Comparison of ENCODE assay signal across 9 mouse cellular contexts in the genomic region with DNA sequence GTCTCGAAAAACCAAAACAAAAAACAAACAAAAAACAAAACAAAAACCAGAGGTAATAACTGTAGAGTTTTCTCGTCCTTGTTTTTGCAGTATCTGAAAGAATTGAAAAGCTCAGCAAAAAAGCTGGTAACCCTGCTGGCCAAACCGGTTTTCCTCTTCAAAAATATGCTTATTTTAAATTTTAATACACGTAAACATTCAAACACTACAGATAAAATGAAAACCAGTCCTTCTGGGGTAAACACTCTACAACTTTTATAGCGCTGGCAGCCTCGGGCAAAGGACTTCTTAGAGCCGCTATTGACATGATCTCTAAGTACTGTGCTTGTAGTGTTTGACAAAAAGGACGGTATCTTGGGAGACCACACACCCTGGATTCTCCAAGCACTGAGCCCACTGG. TPM values are rescaled to one million over a fixed set of nuclear protein-coding genes. Genes with fewer than 3 reads are reported as not detected.
DNase-seq lines count a peak whose midpoint lies in the region; ATAC-seq and TF ChIP-seq lines count a peak whose summit lies in the region.
"Had no signal": no experiment of that assay in that cellular context is flagged by ENCODE, and none has a peak within 500 bp of the region (broad histone marks: within the 10 kb centered on the region; RNA-seq: fewer than 3 reads in every experiment).

No protein-coding gene starts in this region.

- H3K4me2 ChIP-seq in kidney, postnatal 0 days (ENCODE audit: low read length) = peak overlapping the region; percentile 76
- peak overlapping the region; percentile 56 for H3K4me2 ChIP-seq in embryonic facial prominence, embryonic 12.5 days (replicated peaks)
- peak overlapping the region; percentile 90; the same call in 1 of the 2 replicates for H3K4me2 ChIP-seq in intestine, embryonic 16.5 days (ENCODE audit: low read depth, low read length)

- peak overlapping the region; percentile 100; the same call in 1 of the 2 replicates for H3K27ac ChIP-seq in kidney, postnatal 0 days
- H3K27ac ChIP-seq in embryonic facial prominence, embryonic 12.5 days = peak overlapping the region; percentile 99; the same call in 1 of the 2 replicates
- no peak overlapping the region; the same call in 1 of the 2 replicates for H3K27ac ChIP-seq in intestine, embryonic 16.5 days (ENCODE audit: low read length)

- H3K27me3 ChIP-seq in kidney, postnatal 0 days (ENCODE audit: insufficient read depth, low read length) = no peaks in the 10 kb centered on the region
- H3K27me3 ChIP-seq in embryonic facial prominence, embryonic 12.5 days = no peaks in the 10 kb centered on the region
- H3K27me3 ChIP-seq in intestine, embryonic 16.5 days (replicated peaks; ENCODE audit: control insufficient read depth, insufficient read depth, low read length) = no peaks in the 10 kb centered on the region

- 0 out of 2 replicates have a peak, but pooled peaks cover 1% of the 10 kb centered on the region for H3K36me3 ChIP-seq in kidney, postnatal 0 days (ENCODE audit: insufficient read depth, low read length)
- no peaks in the 10 kb centered on the region for H3K36me3 ChIP-seq in embryonic facial prominence, embryonic 12.5 days
- no peaks in the 10 kb centered on the region for H3K36me3 ChIP-seq in intestine, embryonic 16.5 days (ENCODE audit: control insufficient read depth, insufficient read depth, low read length)

- whole genome bisulfite sequencing in kidney, postnatal 0 days = 59% methylated on average over 8 of the region's 8 CpGs
- WGBS in embryonic facial prominence, embryonic 12.5 days = 84% methylated on average over 8 of the region's 8 CpGs
- WGBS in intestine, embryonic 16.5 days = 73% methylated on average over 8 of the region's 8 CpGs

- ATAC-seq in kidney, postnatal 0 days (replicated peaks; ENCODE audit: low FRiP score, low read depth) = no peak
- ATAC-seq in embryonic facial prominence, embryonic 12.5 days (ENCODE audit: insufficient number of reproducible peaks, insufficient read depth, low FRiP score, low TSS enrichment) = no peak
- no peak for ATAC-seq in intestine, embryonic 16.5 days

- peaks cover 9% of the 10 kb centered on the region for H3K4me1 ChIP-seq in kidney, postnatal 0 days (replicated peaks; ENCODE audit: insufficient read depth, low read length)
- peaks cover 9% of the 10 kb centered on the region; the same call in 1 of the 2 replicates for H3K4me1 ChIP-seq in embryonic facial prominence, embryonic 12.5 days
- H3K4me1 ChIP-seq in intestine, embryonic 16.5 days (ENCODE audit: control insufficient read depth, insufficient read depth, low read length) = peaks cover 5% of the 10 kb centered on the region; the same call in 1 of the 2 replicates

- H3K9ac ChIP-seq in kidney, postnatal 0 days (ENCODE audit: low read depth, low read length) = no peak overlapping the region
- H3K9ac ChIP-seq in embryonic facial prominence, embryonic 12.5 days = no peak overlapping the region
- no peak overlapping the region for H3K9ac ChIP-seq in intestine, embryonic 16.5 days (ENCODE audit: low read depth, low read length)

- H3K9me3 ChIP-seq in kidney, postnatal 0 days (replicated peaks; ENCODE audit: low read length) = no peaks in the 10 kb centered on the region
- no peaks in the 10 kb centered on the region for H3K9me3 ChIP-seq in embryonic facial prominence, embryonic 12.5 days
- no peaks in the 10 kb centered on the region for H3K9me3 ChIP-seq in intestine, embryonic 16.5 days (ENCODE audit: control insufficient read depth, low read length)

- DNase-seq in kidney, postnatal 0 days (ENCODE audit: low spot score) = no peak
- no peak for DNase-seq in kidney, postnatal 25 days
- DNase-seq in naive thymus-derived CD4-positive, alpha-beta T cell, adult 2 months (ENCODE audit: low read depth) = peak; percentile 15
- no peak for DNase-seq in gastrocnemius, adult 18-20 months (ENCODE audit: low spot score)
- DNase-seq in spleen, postnatal 14 days (ENCODE audit: low spot score in 2 of 2) = no peak
- DNase-seq in kidney, adult 9 months = no peak

- peak overlapping the region; percentile 72; the same call in 1 of the 2 replicates for H3K4me3 ChIP-seq in kidney, postnatal 0 days (replicated peaks; ENCODE audit: low read depth, low read length)
- peak overlapping the region; percentile 65; the same call in 1 of the 2 replicates for H3K4me3 ChIP-seq in embryonic facial prominence, embryonic 12.5 days
- peak overlapping the region; percentile 72 for H3K4me3 ChIP-seq in intestine, embryonic 16.5 days (ENCODE audit: low read length)

- no peak for TF ChIP-seq CTCF in kidney, postnatal 0 days (IDR thresholded peaks at IDR 0.05; ENCODE audit: low read depth)

RNA-seq across cellular contexts. Expression of gene Dis3l, which starts 0.6 kb away (rescaled TPM):
- 13.9 and 14.5 TPM in 2 replicates for polyA plus RNA-seq in kidney, postnatal 0 days (2015; fragmentation: Nextera tagmentation; extraction: Ambion mirVana)
- 22.2 TPM in 2 replicates for polyA plus RNA-seq in embryonic facial prominence, embryonic 12.5 days (2016; fragmentation: Nextera tagmentation; extraction: Ambion mirVana)
- 20.3 and 21.4 TPM in 2 replicates for polyA plus RNA-seq in intestine, embryonic 16.5 days (2015; fragmentation: Nextera tagmentation; extraction: Ambion mirVana)
- 10 to 100 TPM; 22.5 to 24.6 TPM for total RNA-seq in gastrocnemius, adult 18-20 months (2021)

RNA-seq across cellular contexts. Expression of gene Megf11, which starts 43.8 kb away (rescaled TPM):
- polyA plus RNA-seq in kidney, postnatal 0 days (2015; fragmentation: Nextera tagmentation; extraction: Ambion mirVana) = 2.5 and 2.6 TPM in 2 replicates
- 1.1 and 1.2 TPM in 2 replicates for polyA plus RNA-seq in embryonic facial prominence, embryonic 12.5 days (2016; fragmentation: Nextera tagmentation; extraction: Ambion mirVana)
- polyA plus RNA-seq in intestine, embryonic 16.5 days (2015; fragmentation: Nextera tagmentation; extraction: Ambion mirVana) = 0.71 and 0.76 TPM in 2 replicates
- total RNA-seq in gastrocnemius, adult 18-20 months (2021) = under 1 TPM; 0.45 to 0.59 TPM
- total RNA-seq: granulocyte monocyte progenitor cell, adult 5-6 weeks had no signal
